Comparison of ENCODE assay signal across 9 mouse cellular contexts in the genomic region with DNA sequence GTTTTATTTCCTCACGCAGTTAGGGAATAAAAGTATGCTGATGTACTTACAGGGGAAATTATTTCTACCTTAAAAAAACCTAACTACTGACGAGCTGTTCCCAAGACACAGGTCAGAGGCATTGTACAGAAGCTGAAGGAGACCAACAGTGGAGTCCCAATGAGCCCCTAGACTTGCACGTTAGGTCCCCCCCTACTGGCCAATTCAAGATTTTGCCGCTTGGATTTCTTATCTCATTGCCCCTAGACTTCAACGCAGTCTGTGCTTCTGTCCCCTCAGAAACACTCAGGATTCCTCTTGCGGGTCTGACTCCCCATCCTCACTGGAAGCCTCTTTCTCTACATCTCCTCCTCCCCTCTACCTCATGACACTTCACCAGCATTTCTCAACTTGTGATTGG.
DNase-seq lines count a peak whose midpoint lies in the region; ATAC-seq and TF ChIP-seq lines count a peak whose summit lies in the region.
"Had no signal": no experiment of that assay in that cellular context is flagged by ENCODE, and none has a peak within 500 bp of the region (broad histone marks: within the 10 kb centered on the region; RNA-seq: fewer than 3 reads in every experiment).

No protein-coding gene starts in this region.

- ATAC-seq in forebrain, embryonic 14.5 days, result no peak
- no peak for ATAC-seq in forebrain, embryonic 15.5 days (replicated peaks)
- no peak for ATAC-seq in midbrain, embryonic 16.5 days
- ATAC-seq in intestine, embryonic 16.5 days, result no peak

- DNase-seq in forebrain, embryonic 14.5 days (ENCODE audit: low spot score), result peak; percentile 66
- peak; percentile 27 for DNase-seq in midbrain, embryonic 10.5 days (ENCODE audit: low spot score)
- peak; percentile 23 for DNase-seq in adrenal gland, postnatal 25 days
- peak; percentile 66 for DNase-seq in kidney, postnatal 10 days

- WGBS in forebrain, embryonic 14.5 days, result 35% methylated on average over 6 of the region's 6 CpGs
- WGBS in forebrain, embryonic 15.5 days, result 41% methylated on average over 6 of the region's 6 CpGs
- WGBS in midbrain, embryonic 10.5 days, result 40% methylated on average over 6 of the region's 6 CpGs
- 35% methylated on average over 6 of the region's 6 CpGs for WGBS in midbrain, embryonic 16.5 days
- 32% methylated on average over 6 of the region's 6 CpGs for WGBS in small intestine, adult 2 months
- 37% methylated on average over 6 of the region's 6 CpGs for WGBS in intestine, embryonic 16.5 days

- no peak for TF ChIP-seq POLR2A in small intestine, adult 2 months (IDR thresholded peaks at IDR 0.05; ENCODE audit: low read depth, low read length)

- no peaks in the 10 kb centered on the region for H3K36me3 ChIP-seq in forebrain, embryonic 14.5 days (ENCODE audit: control insufficient read depth, insufficient read depth, low read length)
- H3K36me3 ChIP-seq in forebrain, embryonic 15.5 days, result no peaks in the 10 kb centered on the region
- no peaks in the 10 kb centered on the region for H3K36me3 ChIP-seq in midbrain, embryonic 10.5 days
- no peaks in the 10 kb centered on the region for H3K36me3 ChIP-seq in midbrain, embryonic 16.5 days (ENCODE audit: control insufficient read depth, insufficient read depth, low read length)
- H3K36me3 ChIP-seq in small intestine, adult 2 months (ENCODE audit: control insufficient read depth, insufficient read depth, low read length), result no peaks in the 10 kb centered on the region
- no peaks in the 10 kb centered on the region for H3K36me3 ChIP-seq in intestine, embryonic 16.5 days (ENCODE audit: control insufficient read depth, insufficient read depth, low read length)
- H3K36me3 ChIP-seq: liver, embryonic 15.5 days had no signal

- H3K4me2 ChIP-seq in forebrain, embryonic 14.5 days (ENCODE audit: low read length), result no peak overlapping the region
- no peak overlapping the region for H3K4me2 ChIP-seq in forebrain, embryonic 15.5 days (replicated peaks)
- no peak overlapping the region for H3K4me2 ChIP-seq in midbrain, embryonic 16.5 days (ENCODE audit: low read length)
- H3K4me2 ChIP-seq in intestine, embryonic 16.5 days (ENCODE audit: low read depth, low read length), result no peak overlapping the region
- H3K4me2 ChIP-seq: liver, embryonic 15.5 days had no signal

- H3K27ac ChIP-seq in forebrain, embryonic 14.5 days (ENCODE audit: low read depth, low read length), result no peak overlapping the region
- no peak overlapping the region for H3K27ac ChIP-seq in forebrain, embryonic 15.5 days (replicated peaks)
- H3K27ac ChIP-seq in midbrain, embryonic 10.5 days (replicated peaks), result no peak overlapping the region
- H3K27ac ChIP-seq in midbrain, embryonic 16.5 days (ENCODE audit: low read length), result no peak overlapping the region
- H3K27ac ChIP-seq in small intestine, adult 2 months (ENCODE audit: insufficient read depth, low read depth, low read length), result no peak overlapping the region
- no peak overlapping the region for H3K27ac ChIP-seq in intestine, embryonic 16.5 days (ENCODE audit: low read length)
- H3K27ac ChIP-seq: liver, embryonic 15.5 days had no signal

- H3K4me3 ChIP-seq in forebrain, embryonic 14.5 days (ENCODE audit: low read depth, low read length), result no peak overlapping the region
- H3K4me3 ChIP-seq in forebrain, embryonic 15.5 days, result no peak overlapping the region
- no peak overlapping the region for H3K4me3 ChIP-seq in midbrain, embryonic 10.5 days
- H3K4me3 ChIP-seq in midbrain, embryonic 16.5 days (ENCODE audit: low read depth, low read length), result no peak overlapping the region
- H3K4me3 ChIP-seq in small intestine, adult 2 months (ENCODE audit: low read depth, low read length), result no peak overlapping the region
- no peak overlapping the region for H3K4me3 ChIP-seq in intestine, embryonic 16.5 days (ENCODE audit: low read length)
- H3K4me3 ChIP-seq: liver, embryonic 15.5 days had no signal

- no peaks in the 10 kb centered on the region for H3K9me3 ChIP-seq in forebrain, embryonic 14.5 days (replicated peaks; ENCODE audit: control insufficient read depth, low read length)
- no peaks in the 10 kb centered on the region for H3K9me3 ChIP-seq in forebrain, embryonic 15.5 days
- H3K9me3 ChIP-seq in midbrain, embryonic 10.5 days (replicated peaks), result no peaks in the 10 kb centered on the region
- H3K9me3 ChIP-seq in midbrain, embryonic 16.5 days (replicated peaks; ENCODE audit: control insufficient read depth, low read length, poor library complexity, severe bottlenecking), result 0 out of 2 replicates have a peak, but pooled peaks cover 2% of the 10 kb centered on the region
- no peaks in the 10 kb centered on the region for H3K9me3 ChIP-seq in intestine, embryonic 16.5 days (ENCODE audit: control insufficient read depth, low read length)
- H3K9me3 ChIP-seq: liver, embryonic 15.5 days had no signal

- peak; percentile 24; the same call in 1 of the 2 replicates for TF ChIP-seq CTCF in small intestine, adult 2 months (IDR thresholded peaks at IDR 0.05; ENCODE audit: extremely low read depth, insufficient read length, insufficient replicate concordance, low read depth, low read length)

- H3K9ac ChIP-seq in forebrain, embryonic 14.5 days (ENCODE audit: low read length), result no peak overlapping the region
- no peak overlapping the region for H3K9ac ChIP-seq in forebrain, embryonic 15.5 days (replicated peaks)
- no peak overlapping the region for H3K9ac ChIP-seq in midbrain, embryonic 16.5 days (ENCODE audit: low read depth, low read length)
- H3K9ac ChIP-seq in intestine, embryonic 16.5 days (ENCODE audit: low read depth, low read length), result no peak overlapping the region
- H3K9ac ChIP-seq: liver, embryonic 15.5 days had no signal

- H3K27me3 ChIP-seq in forebrain, embryonic 14.5 days (replicated peaks; ENCODE audit: control insufficient read depth, insufficient read depth, low read length), result no peaks in the 10 kb centered on the region
- H3K27me3 ChIP-seq in forebrain, embryonic 15.5 days, result no peaks in the 10 kb centered on the region
- H3K27me3 ChIP-seq in midbrain, embryonic 10.5 days (ENCODE audit: low read depth, poor library complexity, severe bottlenecking), result no peaks in the 10 kb centered on the region
- no peaks in the 10 kb centered on the region for H3K27me3 ChIP-seq in midbrain, embryonic 16.5 days (ENCODE audit: control insufficient read depth, insufficient read depth, low read depth, low read length)
- no peaks in the 10 kb centered on the region for H3K27me3 ChIP-seq in small intestine, adult 2 months (ENCODE audit: control insufficient read depth, insufficient read depth, low read length)
- no peaks in the 10 kb centered on the region for H3K27me3 ChIP-seq in intestine, embryonic 16.5 days (replicated peaks; ENCODE audit: control insufficient read depth, insufficient read depth, low read length)
- H3K27me3 ChIP-seq: liver, embryonic 15.5 days had no signal

- no peaks in the 10 kb centered on the region for H3K4me1 ChIP-seq in forebrain, embryonic 14.5 days (ENCODE audit: control insufficient read depth, insufficient read depth, low read length)
- no peaks in the 10 kb centered on the region for H3K4me1 ChIP-seq in forebrain, embryonic 15.5 days
- H3K4me1 ChIP-seq in midbrain, embryonic 10.5 days, result no peaks in the 10 kb centered on the region
- H3K4me1 ChIP-seq in midbrain, embryonic 16.5 days (ENCODE audit: control insufficient read depth, insufficient read depth, low read length), result no peaks in the 10 kb centered on the region
- no peaks in the 10 kb centered on the region for H3K4me1 ChIP-seq in small intestine, adult 2 months (ENCODE audit: control insufficient read depth, insufficient read depth, insufficient read length, low read length)
- 0 out of 2 replicates have a peak, but pooled peaks cover 2% of the 10 kb centered on the region for H3K4me1 ChIP-seq in intestine, embryonic 16.5 days (ENCODE audit: control insufficient read depth, insufficient read depth, low read length)
- H3K4me1 ChIP-seq: liver, embryonic 15.5 days had no signal
